Mouse (Mus musculus) MEL (cell line): ENCODE measurements around the gene Tmem132e. TPM values are rescaled to one million over a fixed set of nuclear protein-coding genes. Genes with fewer than 3 reads are reported as not detected.

Experiments used
- DNase-seq: peaks from one replicate; pipeline ENCODE4 v3.0.0; 2011; ENCODE audit warnings: low read depth, low spot score
- H3K27ac ChIP-seq: 2 replicates; pipeline ENCODE4 v1.5.1; 2012; ENCODE audit warnings: low read depth, mild to moderate bottlenecking, control low read depth, low read length, moderate library complexity; ENCODE audit not compliant: control insufficient read depth
- H3K27me3 ChIP-seq, 2 experiments: fragments of 150-350 bp in 1 of 2; sonication (generic) in 1 of 2; 2 replicates each; pipeline ENCODE4 v1.6.1; 2012; ENCODE audit warnings: low read length in 2 of 2, mild to moderate bottlenecking in 2 of 2, improper control_type of control experiment in 1 of 2, moderate library complexity in 1 of 2; ENCODE audit not compliant: insufficient read depth in 2 of 2, control insufficient read depth in 1 of 2
- H3K36me3 ChIP-seq, 2 experiments: 2 replicates each; pipeline ENCODE4 v1.6.1; 2012 to 2014; ENCODE audit warnings: low read length in 2 of 2, improper control_type of control experiment in 1 of 2, inconsistent platforms in 1 of 2, mild to moderate bottlenecking in 1 of 2; ENCODE audit not compliant: insufficient read depth in 2 of 2, control insufficient read depth in 1 of 2
- H3K4me1 ChIP-seq, 2 experiments: fragments of 150-350 bp in 1 of 2; sonication (generic) in 1 of 2; 2 replicates each; pipeline ENCODE4 v1.6.1; 2012; ENCODE audit warnings: low read length in 2 of 2, improper control_type of control experiment in 1 of 2, mild to moderate bottlenecking in 1 of 2; ENCODE audit not compliant: insufficient read depth in 2 of 2, control insufficient read depth in 1 of 2
- H3K4me3 ChIP-seq, 2 experiments: fragments of 150-350 bp in 1 of 2; sonication (generic) in 1 of 2; 2 replicates each; pipeline ENCODE4 v1.5.1; 2012; ENCODE audit warnings: low read depth in 2 of 2, low read length in 2 of 2, mild to moderate bottlenecking in 2 of 2, moderate library complexity in 2 of 2, control low read depth in 1 of 2, improper control_type of control experiment in 1 of 2; ENCODE audit not compliant: control insufficient read depth in 1 of 2, insufficient read depth in 1 of 2
- H3K79me2 ChIP-seq: 2 replicates; pipeline ENCODE4 v1.6.1; 2012; ENCODE audit warnings: mild to moderate bottlenecking, low read length, moderate library complexity; ENCODE audit not compliant: control insufficient read depth, poor library complexity, insufficient read depth
- H3K9ac ChIP-seq: 2 replicates; pipeline ENCODE4 v1.6.1; 2012; ENCODE audit warnings: low read depth, mild to moderate bottlenecking, control low read depth, low read length, moderate library complexity; ENCODE audit not compliant: control insufficient read depth, poor library complexity, severe bottlenecking
- H3K9me3 ChIP-seq: fragments of 150-350 bp; sonication (generic); replicated peaks from 2 replicates; pipeline ENCODE4 v1.6.1; 2012; ENCODE audit warnings: mild to moderate bottlenecking, low read length, improper control_type of control experiment, moderate library complexity; ENCODE audit not compliant: insufficient read depth
- CHD1 ChIP-seq: IDR thresholded peaks from 2 replicates; pipeline ENCODE4 v1.6.1; 2012; ENCODE audit warnings: low read depth, mild to moderate bottlenecking, inconsistent platforms, low read length, improper control_type of control experiment
- CHD2 ChIP-seq: IDR thresholded peaks from 2 replicates; pipeline ENCODE4 v1.6.1; 2011; ENCODE audit warnings: low read length, improper control_type of control experiment
- CTCF ChIP-seq, 3 experiments: IDR thresholded peaks in 2 of 3; conservative IDR thresholded peaks in 1 of 3; 2 replicates each; pipeline ENCODE4 v1.5.1; 2011 to 2012; ENCODE audit warnings: low read length in 3 of 3, low read depth in 2 of 3, mild to moderate bottlenecking in 2 of 3, improper control_type of control experiment in 1 of 3, inconsistent platforms in 1 of 3, mixed read lengths in 1 of 3, moderate library complexity in 1 of 3; ENCODE audit not compliant: control insufficient read depth in 1 of 3, insufficient read depth in 1 of 3, poor library complexity in 1 of 3, severe bottlenecking in 1 of 3
- E2F4 ChIP-seq: IDR thresholded peaks from 2 replicates; pipeline ENCODE4 v1.6.1; 2011; ENCODE audit warnings: low read depth, low read length, improper control_type of control experiment, borderline replicate concordance
- EP300 ChIP-seq, 2 experiments: IDR thresholded peaks; 2 replicates each; pipeline ENCODE4 v1.6.1; 2011; ENCODE audit warnings: improper control_type of control experiment in 2 of 2, low read length in 2 of 2, low read depth in 1 of 2, mild to moderate bottlenecking in 1 of 2
- GABPA ChIP-seq: IDR thresholded peaks from 2 replicates; pipeline ENCODE4 v1.6.1; 2012; ENCODE audit warnings: low read depth, mild to moderate bottlenecking, inconsistent platforms, low read length, improper control_type of control experiment, moderate library complexity
- HCFC1 ChIP-seq: IDR thresholded peaks from 2 replicates; pipeline ENCODE4 v1.6.1; 2012; ENCODE audit warnings: low read depth, mild to moderate bottlenecking, inconsistent platforms, low read length, improper control_type of control experiment, moderate library complexity
- KAT2A ChIP-seq: conservative IDR thresholded peaks from 2 replicates; pipeline ENCODE4 v1.6.1; 2012; ENCODE audit warnings: low read depth, low read length, improper control_type of control experiment, inconsistent platforms
- MAFK ChIP-seq: IDR thresholded peaks from 2 replicates; pipeline ENCODE4 v1.6.1; 2011; ENCODE audit warnings: low read depth, mild to moderate bottlenecking, low read length, improper control_type of control experiment, borderline replicate concordance
- MXI1 ChIP-seq: IDR thresholded peaks from 2 replicates; pipeline ENCODE4 v1.6.1; 2011; ENCODE audit warnings: mild to moderate bottlenecking, low read depth, low read length, improper control_type of control experiment
- MYC ChIP-seq: IDR thresholded peaks from 2 replicates; pipeline ENCODE4 v1.6.1; 2011; ENCODE audit warnings: low read depth, mild to moderate bottlenecking, low read length, improper control_type of control experiment, moderate library complexity
- NELFE ChIP-seq: IDR thresholded peaks from 2 replicates; pipeline ENCODE4 v1.6.1; 2011; ENCODE audit warnings: low read depth, low read length, improper control_type of control experiment
- POLR2AphosphoS2 ChIP-seq: IDR thresholded peaks from 2 replicates; pipeline ENCODE4 v1.6.1; 2011; ENCODE audit warnings: low read length, improper control_type of control experiment
- POLR2AphosphoS5 ChIP-seq: IDR thresholded peaks from 2 replicates; pipeline ENCODE4 v1.6.1; 2012; ENCODE audit warnings: low read depth, borderline replicate concordance, mild to moderate bottlenecking, inconsistent platforms, low read length, moderate library complexity, mixed read lengths
- RAD21 ChIP-seq: IDR thresholded peaks from 2 replicates; pipeline ENCODE4 v1.6.1; 2011; ENCODE audit warnings: mild to moderate bottlenecking, low read depth, low read length, improper control_type of control experiment
- RCOR1 ChIP-seq: IDR thresholded peaks from 2 replicates; pipeline ENCODE4 v1.6.1; 2012; ENCODE audit warnings: low read depth, mild to moderate bottlenecking, inconsistent platforms, low read length, improper control_type of control experiment
- SMC3 ChIP-seq: IDR thresholded peaks from 2 replicates; pipeline ENCODE4 v1.6.1; 2011; ENCODE audit warnings: low read depth, low read length, improper control_type of control experiment
- TAL1 ChIP-seq: IDR thresholded peaks from 2 replicates; pipeline ENCODE4 v1.6.1; 2012; ENCODE audit warnings: mild to moderate bottlenecking, inconsistent platforms, low read length, moderate library complexity, mixed read lengths
- TCF12 ChIP-seq: IDR thresholded peaks from 2 replicates; pipeline ENCODE4 v1.6.1; 2014; ENCODE audit warnings: low read depth, mild to moderate bottlenecking, inconsistent platforms, low read length, improper control_type of control experiment, moderate library complexity
- USF1 ChIP-seq: IDR thresholded peaks from 2 replicates; pipeline ENCODE4 v1.6.1; 2014; ENCODE audit warnings: low read depth, mild to moderate bottlenecking, inconsistent platforms, low read length, improper control_type of control experiment, moderate library complexity
- USF2 ChIP-seq, 2 experiments: IDR thresholded peaks; 2 replicates each; pipeline ENCODE4 v1.6.1; 2011 to 2012; ENCODE audit warnings: improper control_type of control experiment in 2 of 2, low read length in 2 of 2, borderline replicate concordance in 1 of 2, inconsistent platforms in 1 of 2, low read depth in 1 of 2, mild to moderate bottlenecking in 1 of 2; ENCODE audit not compliant: insufficient read depth in 1 of 2
- polyA plus RNA-seq, 2 experiments: library from polyadenylated mRNA; stranded (reverse) in 1 of 2; unstranded in 1 of 2; fragments of >175 nt in 1 of 2; fragments of >200 nt in 1 of 2; gene quantifications; 2 replicates each; pipeline versions ENCODE4 v1.2.1 to v1.2.4; 2012; ENCODE audit warnings: low replicate concordance in 2 of 2, low read depth in 1 of 2; ENCODE audit not compliant: insufficient read length in 2 of 2, insufficient read depth in 1 of 2, missing spikeins in 1 of 2
- total RNA-seq: library from RNA; depleted of rRNA; stranded (reverse); fragments of 300-350 nt; gene quantifications from 2 replicates; pipeline ENCODE4 v1.2.3, GENCODE M21; 2012

The Tmem132e gene
- total and polyA plus RNA-seq, 3 experiments = not detected

DNA sequence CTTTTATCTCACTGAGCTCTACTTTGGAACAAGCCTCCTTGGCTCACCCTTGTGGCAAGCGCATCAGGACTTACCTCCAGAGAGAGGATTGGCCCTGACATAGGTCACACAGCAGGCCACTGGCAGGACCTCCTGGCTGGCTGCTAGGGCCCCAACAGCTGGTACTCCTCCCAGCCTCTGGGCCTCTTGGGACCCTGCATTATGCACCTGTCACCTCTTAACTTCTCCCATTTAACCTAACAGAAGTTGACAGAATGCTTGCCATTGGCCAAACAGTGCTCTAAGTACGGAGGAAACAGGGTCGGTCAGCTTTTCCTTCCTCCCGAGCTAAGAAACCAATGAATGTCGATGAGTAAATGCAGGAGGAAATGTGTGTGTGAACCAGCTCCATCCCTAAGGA is 33.2 kb downstream of the Tmem132e start (continued):
- TF ChIP-seq KAT2A = no peak

DNA sequence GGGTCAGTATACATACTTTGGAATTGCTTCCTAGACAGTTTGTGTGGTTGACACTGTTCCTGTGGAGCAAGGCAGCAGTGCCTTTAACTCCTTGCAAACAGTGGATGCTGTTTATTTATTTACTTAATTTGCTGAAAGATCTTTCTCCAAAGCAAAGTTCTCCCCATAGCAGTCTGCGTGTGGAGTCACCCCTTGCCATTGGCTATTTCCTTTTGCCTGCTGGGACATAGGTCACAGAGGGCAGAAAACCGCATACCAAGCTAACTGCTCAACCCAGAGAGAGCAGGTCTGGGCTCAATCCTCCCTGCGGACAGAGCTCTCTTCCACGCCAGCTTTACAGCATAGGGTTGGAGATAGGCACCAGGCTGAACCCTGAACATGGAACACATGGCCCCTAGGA is 34.8 kb downstream of the Tmem132e start:
- H3K4me1 ChIP-seq = no peaks in the 10 kb centered on the region
- TF ChIP-seq MYC (no peak), CTCF (IDR thresholded peaks at IDR 0.05 in 2 of 3, conservative IDR thresholded peaks at IDR 0.05 in 1 of 3; ENCODE audit: control insufficient read depth in 1 of 3, insufficient read depth in 1 of 3, low read depth in 2 of 3, low read length in 3 of 3, poor library complexity in 1 of 3, severe bottlenecking in 1 of 3) (no peak), GABPA (no peak), RCOR1 (no peak), EP300 (IDR thresholded peaks at IDR 0.05; ENCODE audit: low read depth in 1 of 2, low read length in 2 of 2) (no peak), KAT2A (no peak), CHD2 (no peak), SMC3 (no peak)
- H3K27me3 ChIP-seq = no peaks in the 10 kb centered on the region
- DNase-seq = no peak
- no peaks in the 10 kb centered on the region for H3K79me2 ChIP-seq
- H3K9ac ChIP-seq = no peak overlapping the region
- no peaks in the 10 kb centered on the region for H3K36me3 ChIP-seq
- H3K4me3 ChIP-seq = no peak overlapping the region
- H3K27ac ChIP-seq = no peak overlapping the region
- H3K9me3 ChIP-seq = no peaks in the 10 kb centered on the region

DNA sequence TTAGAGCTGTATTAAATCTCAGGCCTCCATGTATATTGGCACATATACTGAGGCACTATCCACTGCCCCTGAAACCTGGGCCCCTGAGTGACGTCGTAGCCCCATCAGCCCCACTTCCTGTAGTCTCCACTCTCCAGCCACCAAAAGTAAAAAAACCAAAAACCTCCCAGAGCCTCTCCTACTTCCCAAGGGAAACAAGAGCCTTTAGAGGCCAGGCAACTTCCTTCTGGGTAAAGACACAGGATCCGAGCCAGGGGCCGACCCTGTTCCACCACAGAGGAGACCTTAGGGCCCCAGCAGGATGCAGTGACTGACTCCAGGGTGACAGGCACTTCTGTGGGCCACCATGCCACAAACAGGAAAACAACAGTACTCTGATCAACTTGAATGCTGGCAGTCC is 40.1 kb downstream of the Tmem132e start:
- no peak for DNase-seq
- Histone ChIP-seq H3K4me3 (no peak overlapping the region), H3K4me1 (no peaks in the 10 kb centered on the region), H3K27ac (no peak overlapping the region), H3K9ac (no peak overlapping the region), H3K36me3 (no peaks in the 10 kb centered on the region), H3K79me2 (no peaks in the 10 kb centered on the region)
- TF ChIP-seq USF2 (IDR thresholded peaks at IDR 0.05; ENCODE audit: borderline replicate concordance in 1 of 2, insufficient read depth in 1 of 2, low read depth in 1 of 2, low read length in 2 of 2) = no peak
- no peak for TF ChIP-seq MAFK
- TF ChIP-seq TCF12 = no peak
- no peak for TF ChIP-seq CHD1
- no peak for TF ChIP-seq KAT2A
- no peak for TF ChIP-seq EP300 (IDR thresholded peaks at IDR 0.05; ENCODE audit: low read depth in 1 of 2, low read length in 2 of 2)
- TF ChIP-seq E2F4 = no peak
- TF ChIP-seq POLR2AphosphoS2 = no peak
- TF ChIP-seq USF1 = no peak
- no peak for TF ChIP-seq POLR2AphosphoS5
- no peak for TF ChIP-seq TAL1
- no peak for TF ChIP-seq HCFC1
- TF ChIP-seq SMC3 = no peak
- no peak for TF ChIP-seq CHD2
- no peak for TF ChIP-seq NELFE
- no peak for TF ChIP-seq CTCF (IDR thresholded peaks at IDR 0.05 in 2 of 3, conservative IDR thresholded peaks at IDR 0.05 in 1 of 3; ENCODE audit: control insufficient read depth in 1 of 3, insufficient read depth in 1 of 3, low read depth in 2 of 3, low read length in 3 of 3, poor library complexity in 1 of 3, severe bottlenecking in 1 of 3)
- no peak for TF ChIP-seq MXI1
- no peak for TF ChIP-seq RAD21
- TF ChIP-seq, all 39 proteins: peak for 0
- Histone ChIP-seq H3K9me3 (no peaks in the 10 kb centered on the region), H3K27me3 (no peaks in the 10 kb centered on the region)
